Mouse (Mus musculus) lung, embryonic 14.5 days (tissue): ENCODE measurements around the gene Atcay. TPM values are rescaled to one million over a fixed set of nuclear protein-coding genes. Genes with fewer than 3 reads are reported as not detected.

Experiments
- ATAC-seq: fragments of 200-750 bp; cut with Nextera tagmentation; 2 replicates; pipeline ENCODE4 v1.8.0; 2017; ENCODE audit warnings: mild to moderate bottlenecking, moderate TSS enrichment, moderate library complexity; ENCODE audit not compliant: insufficient read depth
- DNase-seq: peaks from one replicate; pipeline ENCODE4 v3.0.0-alpha.2; 2015
- H3K27ac ChIP-seq: fragments of 300-500 bp; sonication (generic); 2 replicates; pipeline ENCODE4 v1.5.1; 2014; ENCODE audit warnings: low read depth, mild to moderate bottlenecking, moderate library complexity
- H3K27me3 ChIP-seq: fragments of 300-500 bp; sonication (generic); 2 replicates; pipeline ENCODE4 v1.6.1; 2014; ENCODE audit warnings: low read length, control low read depth; ENCODE audit not compliant: insufficient read depth
- H3K36me3 ChIP-seq: fragments of 300-500 bp; sonication (generic); 2 replicates; pipeline ENCODE4 v1.6.1; 2014; ENCODE audit warnings: control low read depth; ENCODE audit not compliant: insufficient read depth
- H3K4me1 ChIP-seq: fragments of 300-500 bp; sonication (generic); 2 replicates; pipeline ENCODE4 v1.6.1; 2014; ENCODE audit warnings: antibody characterized with exemption, control low read depth; ENCODE audit not compliant: insufficient read depth
- H3K4me2 ChIP-seq: fragments of 300-500 bp; sonication (generic); 2 replicates; pipeline ENCODE4 v1.6.1; 2014; ENCODE audit warnings: mild to moderate bottlenecking
- H3K4me3 ChIP-seq: fragments of 300-500 bp; sonication (generic); 2 replicates; pipeline ENCODE4 v1.5.1; 2014; ENCODE audit warnings: low read depth, low read length
- H3K9ac ChIP-seq: fragments of 300-500 bp; sonication (generic); 2 replicates; pipeline ENCODE4 v1.6.1; 2014
- H3K9me3 ChIP-seq: fragments of 300-500 bp; sonication (generic); 2 replicates; pipeline ENCODE4 v1.6.1; 2016; ENCODE audit warnings: low read depth, low read length, control low read depth
- CTCF ChIP-seq: IDR thresholded peaks from 2 replicates; pipeline ENCODE4 v1.5.1; 2016; ENCODE audit warnings: antibody characterized with exemption, low read depth
- WGBS: fragments of 180-500 bp; shearing (Covaris S2); extraction: QIAGEN DNeasy Blood & Tissue Kit; methylation state at CpG from one replicate; pipeline ENCODE4 v1.1.7; 2014; 5-methylcytosine and 5-hydroxymethylcytosine counted together
- polyA plus RNA-seq: library from polyadenylated mRNA; unstranded; fragments of >200 nt; fragmentation: Nextera tagmentation; extraction: Ambion mirVana; gene quantifications from 2 replicates; pipeline ENCODE4 v1.2.1, GENCODE M21; 2014

Gene Atcay
- polyA plus RNA-seq, 1 experiment from 2014 or later, result not detected

GRCm38 (mm10) chr10:81240876-81241275 lies 10.2 kb upstream of the Atcay start:
- ATAC-seq (no peak), DNase-seq (peak; percentile 82)
- H3K4me3 ChIP-seq, result no peak overlapping the region
- H3K36me3 ChIP-seq, result no peaks in the 10 kb centered on the region
- no peak overlapping the region for H3K9ac ChIP-seq
- H3K4me2 ChIP-seq, result no peak overlapping the region
- TF ChIP-seq CTCF, result peak; percentile 67
- H3K27me3 ChIP-seq, result peaks cover 24% of the 10 kb centered on the region
- no peak overlapping the region for H3K27ac ChIP-seq
- 24% methylated on average over 13 of the region's 13 CpGs for WGBS
- H3K9me3 ChIP-seq, result no peaks in the 10 kb centered on the region
- H3K4me1 ChIP-seq, result no peaks in the 10 kb centered on the region

GRCm38 (mm10) chr10:81238618-81239017 lies 8.0 kb upstream of the Atcay start:
- ATAC-seq, result no peak
- H3K4me2 ChIP-seq, result no peak overlapping the region
- H3K36me3 ChIP-seq, result no peaks in the 10 kb centered on the region
- no peak overlapping the region for H3K27ac ChIP-seq
- no peak overlapping the region for H3K4me3 ChIP-seq
- no peak overlapping the region for H3K9ac ChIP-seq
- H3K4me1 ChIP-seq, result peaks cover 1% of the 10 kb centered on the region; the same call in 1 of the 2 replicates
- DNase-seq, result no peak
- no peaks in the 10 kb centered on the region for H3K9me3 ChIP-seq
- no peak for TF ChIP-seq CTCF
- peaks cover 24% of the 10 kb centered on the region for H3K27me3 ChIP-seq
- 72% methylated on average over 2 of the region's 2 CpGs for WGBS

- Histone ChIP-seq H3K27ac (no peak overlapping the region), H3K9me3 (no peaks in the 10 kb centered on the region), H3K4me3 (no peak overlapping the region), H3K4me1 (peaks cover 4% of the 10 kb centered on the region; the same call in 1 of the 2 replicates), H3K4me2 (no peak overlapping the region), H3K36me3 (no peaks in the 10 kb centered on the region), H3K9ac (no peak overlapping the region), H3K27me3 (peaks cover 26% of the 10 kb centered on the region)
- 81% methylated on average over 12 of the region's 12 CpGs for WGBS
- no peak for DNase-seq
- no peak for TF ChIP-seq CTCF
- no peak for ATAC-seq
Measured at GRCm38 (mm10) chr10:81236471-81237268, 6.0 kb upstream of the Atcay start.

- Histone ChIP-seq H3K4me3 (no peak overlapping the region), H3K9ac (no peak overlapping the region), H3K27me3 (peaks cover 32% of the 10 kb centered on the region), H3K9me3 (no peaks in the 10 kb centered on the region), H3K4me2 (no peak overlapping the region), H3K4me1 (peaks cover 4% of the 10 kb centered on the region; the same call in 1 of the 2 replicates), H3K36me3 (no peaks in the 10 kb centered on the region), H3K27ac (no peak overlapping the region; the same call in 1 of the 2 replicates)
- TF ChIP-seq CTCF, result no peak
- DNase-seq (no peak), ATAC-seq (no peak)
- WGBS, result 63% methylated on average over 6 of the region's 6 CpGs
Measured at GRCm38 (mm10) chr10:81234206-81234605, 3.6 kb upstream of the Atcay start.

- Histone ChIP-seq H3K4me2 (peak overlapping the region; percentile 70), H3K4me1 (peaks cover 4% of the 10 kb centered on the region; the same call in 1 of the 2 replicates), H3K36me3 (no peaks in the 10 kb centered on the region), H3K27me3 (peaks cover 36% of the 10 kb centered on the region), H3K27ac (no peak overlapping the region), H3K4me3 (peak overlapping the region; percentile 69), H3K9me3 (no peaks in the 10 kb centered on the region), H3K9ac (peak overlapping the region; percentile 72)
- DNase-seq (no peak), ATAC-seq (peak; percentile 76)
- WGBS, result under 1% methylated on average over 28 of the region's 28 CpGs
- TF ChIP-seq CTCF, result no peak
Measured at GRCm38 (mm10) chr10:81233226-81233585, 2.6 kb upstream of the Atcay start.

- ATAC-seq, result peak; percentile 87
- Histone ChIP-seq H3K36me3 (no peaks in the 10 kb centered on the region), H3K27ac (no peak within 1 kb of the TSS; the same call in 1 of the 2 replicates), H3K9me3 (no peaks in the 10 kb centered on the region), H3K4me3 (peak within 1 kb of the TSS; percentile 69), H3K27me3 (peaks cover 37% of the 10 kb centered on the region), H3K4me2 (peak within 1 kb of the TSS; percentile 70), H3K4me1 (peaks cover 4% of the 10 kb centered on the region; the same call in 1 of the 2 replicates), H3K9ac (peak within 1 kb of the TSS; percentile 72)
- 5% methylated on average over 29 of the region's 29 CpGs for WGBS
- TF ChIP-seq CTCF, result no peak
- peak; percentile 90 for DNase-seq
Measured at GRCm38 (mm10) chr10:81232580-81233225, 2.1 kb upstream of the Atcay start, which contains the start of gene Zfr2. Gene Zfr2, plus strand, starts transcription at chr10:81233155.

- peaks cover 37% of the 10 kb centered on the region for H3K27me3 ChIP-seq
- H3K36me3 ChIP-seq, result no peaks in the 10 kb centered on the region
- H3K4me3 ChIP-seq, result no peak overlapping the region
- no peak overlapping the region for H3K27ac ChIP-seq
- TF ChIP-seq CTCF, result no peak
- H3K4me1 ChIP-seq, result peaks cover 4% of the 10 kb centered on the region; the same call in 1 of the 2 replicates
- no peaks in the 10 kb centered on the region for H3K9me3 ChIP-seq
- ATAC-seq, result no peak
- no peak overlapping the region for H3K4me2 ChIP-seq
- no peak for DNase-seq
- H3K9ac ChIP-seq, result no peak overlapping the region
- 55% methylated on average over 7 of the region's 7 CpGs for WGBS
Measured at GRCm38 (mm10) chr10:81231436-81231835, 803 bp upstream of the Atcay start.
